22 mouse cellular contexts compared by ENCODE assay signal in genomic region chr10:18536889-18537288, GRCm38 (mm10). TPM values are rescaled to one million over a fixed set of nuclear protein-coding genes. Genes with fewer than 3 reads are reported as not detected.
DNase-seq lines count a peak whose midpoint lies in the region; ATAC-seq and TF ChIP-seq lines count a peak whose summit lies in the region.
"Had no signal": no experiment of that assay in that cellular context is flagged by ENCODE, and none has a peak within 500 bp of the region (broad histone marks: within the 10 kb centered on the region; RNA-seq: fewer than 3 reads in every experiment).

No protein-coding gene starts in this region.

- no peak for DNase-seq in embryonic facial prominence, embryonic 14.5 days (ENCODE audit: low spot score)
- DNase-seq in embryonic facial prominence, embryonic 10.5 days (ENCODE audit: low spot score): no peak
- peak; percentile 10 for DNase-seq in lung, postnatal 0 days (ENCODE audit: low spot score)
- no peak for DNase-seq in lung, postnatal 36 days
- no peak for DNase-seq in right cerebral cortex, postnatal 14 days
- DNase-seq: adrenal gland, adult 2 months; cerebellum, adult 8-10 months; cerebellum, postnatal 25 days; gastrocnemius, adult 2 months; gastrocnemius, postnatal 25 days had no signal

- H3K36me3 ChIP-seq in embryonic facial prominence, embryonic 14.5 days (ENCODE audit: control insufficient read depth, insufficient read depth, low read length): peaks cover 23% of the 10 kb centered on the region
- H3K36me3 ChIP-seq in embryonic facial prominence, embryonic 10.5 days (replicated peaks): peaks cover 33% of the 10 kb centered on the region
- H3K36me3 ChIP-seq in lung, postnatal 0 days (ENCODE audit: insufficient read depth, low read length): no peaks in the 10 kb centered on the region; the same call in 1 of the 2 replicates

- H3K4me2 ChIP-seq in embryonic facial prominence, embryonic 14.5 days (ENCODE audit: low read depth, low read length): no peak overlapping the region
- H3K4me2 ChIP-seq in lung, postnatal 0 days (replicated peaks; ENCODE audit: low read depth, low read length): no peak overlapping the region
- H3K4me2 ChIP-seq: embryonic facial prominence, embryonic 13.5 days; heart, embryonic 12.5 days; hindbrain, embryonic 15.5 days had no signal

- peak; percentile 36; the same call in 1 of the 2 replicates for ATAC-seq in embryonic facial prominence, embryonic 14.5 days (ENCODE audit: low read depth)
- ATAC-seq in lung, postnatal 0 days: no peak
- ATAC-seq: activated CD4-positive, CD25-positive, alpha-beta regulatory T cell, adult 4 months; forebrain, embryonic 14.5 days; inflammation-experienced regulatory T-cells, adult 6 months; Patski had no signal

- no peaks in the 10 kb centered on the region for H3K9me3 ChIP-seq in embryonic facial prominence, embryonic 14.5 days (ENCODE audit: control insufficient read depth, low read length)
- H3K9me3 ChIP-seq in embryonic facial prominence, embryonic 10.5 days: no peaks in the 10 kb centered on the region
- H3K9me3 ChIP-seq in lung, postnatal 0 days (ENCODE audit: low read length): no peaks in the 10 kb centered on the region
- H3K9me3 ChIP-seq: forebrain, embryonic 10.5 days; heart, embryonic 12.5 days; hindbrain, embryonic 10.5 days; hindbrain, embryonic 15.5 days had no signal

- no peak overlapping the region for H3K4me3 ChIP-seq in embryonic facial prominence, embryonic 14.5 days (ENCODE audit: low read depth, low read length)
- H3K4me3 ChIP-seq in embryonic facial prominence, embryonic 10.5 days: no peak overlapping the region
- no peak overlapping the region for H3K4me3 ChIP-seq in lung, postnatal 0 days (ENCODE audit: low read depth, low read length)
- no peak overlapping the region for H3K4me3 ChIP-seq in brown adipose tissue, adult 24 weeks (ENCODE audit: insufficient read depth, low read depth, low read length)
- H3K4me3 ChIP-seq: embryonic facial prominence, embryonic 13.5 days; erythroblast, embryonic 14.5 days; forebrain, embryonic 10.5 days; gastrocnemius, adult 2 months; heart, embryonic 12.5 days; hindbrain, embryonic 10.5 days; hindbrain, embryonic 15.5 days had no signal

- no peaks in the 10 kb centered on the region for H3K4me1 ChIP-seq in embryonic facial prominence, embryonic 14.5 days (ENCODE audit: control insufficient read depth, insufficient read depth, low read length)
- no peaks in the 10 kb centered on the region for H3K4me1 ChIP-seq in embryonic facial prominence, embryonic 10.5 days
- H3K4me1 ChIP-seq in lung, postnatal 0 days (ENCODE audit: insufficient read depth, low read depth, low read length): no peaks in the 10 kb centered on the region
- H3K4me1 ChIP-seq in brown adipose tissue, adult 24 weeks (ENCODE audit: control insufficient read depth, insufficient read depth, insufficient read length, low read length): no peaks in the 10 kb centered on the region
- H3K4me1 ChIP-seq: forebrain, embryonic 10.5 days; hindbrain, embryonic 15.5 days had no signal

- no peak overlapping the region for H3K9ac ChIP-seq in embryonic facial prominence, embryonic 14.5 days (ENCODE audit: low read depth, low read length)
- H3K9ac ChIP-seq in lung, postnatal 0 days (replicated peaks; ENCODE audit: low read depth): no peak overlapping the region
- H3K9ac ChIP-seq: embryonic facial prominence, embryonic 13.5 days; heart, embryonic 12.5 days; hindbrain, embryonic 15.5 days had no signal

- WGBS in embryonic facial prominence, embryonic 14.5 days: 100% methylated on average over 2 of the region's 2 CpGs
- WGBS in embryonic facial prominence, embryonic 10.5 days: 86% methylated on average over 2 of the region's 2 CpGs
- 81% methylated on average over 2 of the region's 2 CpGs for WGBS in lung, postnatal 0 days

- TF ChIP-seq CTCF in lung, postnatal 0 days (IDR thresholded peaks at IDR 0.05): no peak

- no peak for TF ChIP-seq EP300 in lung, postnatal 0 days (IDR thresholded peaks at IDR 0.05)

- H3K27ac ChIP-seq in embryonic facial prominence, embryonic 14.5 days (replicated peaks; ENCODE audit: low read depth, low read length): no peak overlapping the region
- H3K27ac ChIP-seq in embryonic facial prominence, embryonic 10.5 days (replicated peaks): no peak overlapping the region
- no peak overlapping the region for H3K27ac ChIP-seq in lung, postnatal 0 days (ENCODE audit: low read length)
- peak overlapping the region; percentile 10; the same call in 1 of the 2 replicates for H3K27ac ChIP-seq in brown adipose tissue, adult 24 weeks (replicated peaks; ENCODE audit: low read depth, low read length)
- H3K27ac ChIP-seq: embryonic facial prominence, embryonic 13.5 days; forebrain, embryonic 10.5 days; gastrocnemius, adult 2 months; hindbrain, embryonic 10.5 days; hindbrain, embryonic 15.5 days had no signal

- H3K27me3 ChIP-seq in embryonic facial prominence, embryonic 14.5 days (replicated peaks; ENCODE audit: control insufficient read depth, insufficient read depth, low read length): no peaks in the 10 kb centered on the region
- 0 out of 2 replicates have a peak, but pooled peaks cover under 1% of the 10 kb centered on the region for H3K27me3 ChIP-seq in embryonic facial prominence, embryonic 10.5 days (replicated peaks; ENCODE audit: low read depth, poor library complexity, severe bottlenecking)
- H3K27me3 ChIP-seq in lung, postnatal 0 days (replicated peaks; ENCODE audit: insufficient read depth, low read length): no peaks in the 10 kb centered on the region
- H3K27me3 ChIP-seq: CH12.LX; embryonic facial prominence, embryonic 13.5 days; heart, embryonic 12.5 days; hindbrain, embryonic 15.5 days; Patski had no signal

RNA-seq across cellular contexts. Expression of gene Hebp2, which starts 9.0 kb away (rescaled TPM):
- polyA plus RNA-seq in embryonic facial prominence, embryonic 14.5 days (2014; fragmentation: Nextera tagmentation; extraction: Ambion mirVana): 25.1 and 27.4 TPM in 2 replicates
- 15.5 and 16.0 TPM in 2 replicates for polyA plus RNA-seq in embryonic facial prominence, embryonic 10.5 days (2016; fragmentation: Nextera tagmentation; extraction: Ambion mirVana)
- polyA plus RNA-seq in lung, postnatal 0 days (2015; fragmentation: Nextera tagmentation; extraction: Ambion mirVana): 2.7 and 3.4 TPM in 2 replicates
- 13.4 and 28.3 TPM in 2 replicates for polyA plus RNA-seq in brown adipose tissue, adult 24 weeks (2012; ENCODE audit: insufficient read depth, insufficient read length, missing spikeins)
- polyA plus RNA-seq: activated CD4-positive, CD25-positive, alpha-beta regulatory T cell, adult 4 months; erythroblast, embryonic 14.5 days; inflammation-experienced regulatory T-cells, adult 6 months had no signal
